In genomic region chr2:122223654-122224053, GRCm38 (mm10) we compare ENCODE assay signal across 29 mouse cellular contexts. TPM values are rescaled to one million over a fixed set of nuclear protein-coding genes. Genes with fewer than 3 reads are reported as not detected.
"Had no signal": no experiment of that assay in that cellular context is flagged by ENCODE, and none has a peak within 500 bp of the region (broad histone marks: within the 10 kb centered on the region; RNA-seq: fewer than 3 reads in every experiment).

No protein-coding gene starts in this region.

- H3K36me3 ChIP-seq: limb, embryonic 12.5 days; limb, embryonic 15.5 days; stomach, embryonic 15.5 days had no signal

- H3K9me3 ChIP-seq: limb, embryonic 12.5 days; limb, embryonic 15.5 days; megakaryocyte, embryonic 14.5 days; stomach, embryonic 15.5 days had no signal

- H3K9ac ChIP-seq: limb, embryonic 12.5 days; limb, embryonic 15.5 days; stomach, embryonic 15.5 days had no signal

- H3K4me1 ChIP-seq: limb, embryonic 12.5 days; limb, embryonic 15.5 days; stomach, embryonic 15.5 days had no signal

- H3K4me2 ChIP-seq: limb, embryonic 12.5 days; limb, embryonic 15.5 days; midbrain, embryonic 11.5 days; stomach, embryonic 15.5 days had no signal

- DNase-seq: kidney, adult 18-20 months; kidney, postnatal 14 days; kidney, postnatal 4 days; left cerebral cortex, postnatal 4 days; lung, adult 2 months; midbrain, embryonic 14.5 days; right cerebral cortex, postnatal 14 days; right cerebral cortex, postnatal 4 days; thymus, adult 18-20 months; thymus, postnatal 36 days had no signal

- H3K4me3 ChIP-seq: limb, embryonic 12.5 days; limb, embryonic 15.5 days; megakaryocyte, embryonic 14.5 days; stomach, embryonic 15.5 days had no signal

- H3K27ac ChIP-seq: hindbrain, postnatal 0 days; limb, embryonic 12.5 days; limb, embryonic 15.5 days; macrophage; stomach, embryonic 15.5 days had no signal

- ATAC-seq: hindbrain, postnatal 0 days; inflammation-experienced regulatory T-cells, adult 6 months; intestine, embryonic 16.5 days had no signal

- H3K27me3 ChIP-seq: limb, embryonic 12.5 days; limb, embryonic 15.5 days; megakaryocyte, embryonic 14.5 days; stomach, embryonic 15.5 days had no signal

RNA-seq across cellular contexts. Expression of gene Terb2, which starts 37.6 kb away (rescaled TPM):
- total RNA-seq: hindbrain, postnatal 0 days; layer of hippocampus, adult 18-20 months; layer of hippocampus, postnatal 14 days; left cerebral cortex, adult 8-10 months; left cerebral cortex, postnatal 14 days; left cerebral cortex, postnatal 4 days; midbrain, postnatal 0 days had no signal
- polyA plus RNA-seq: hindbrain, postnatal 0 days; inflammation-experienced regulatory T-cells, adult 6 months; intestine, embryonic 16.5 days; kidney, embryonic 16.5 days; limb, embryonic 12.5 days; limb, embryonic 15.5 days; lung, adult 2 months; lung, embryonic 16.5 days; macrophage; midbrain, embryonic 11.5 days; midbrain, embryonic 14.5 days; midbrain, postnatal 0 days; neural tube, embryonic 11.5 days; neural tube, embryonic 14.5 days; stomach, embryonic 15.5 days; urinary bladder, adult 2 months had no signal

RNA-seq across cellular contexts. Expression of gene Patl2, which starts 37.7 kb away (rescaled TPM):
- total RNA-seq: hindbrain, postnatal 0 days; layer of hippocampus, adult 18-20 months; left cerebral cortex, postnatal 4 days had no signal
- polyA plus RNA-seq: kidney, embryonic 16.5 days; limb, embryonic 12.5 days; limb, embryonic 15.5 days; lung, adult 2 months; lung, embryonic 16.5 days; midbrain, embryonic 11.5 days; midbrain, embryonic 14.5 days; neural tube, embryonic 11.5 days; stomach, embryonic 15.5 days; urinary bladder, adult 2 months had no signal
